ENCODE assay signal across 14 mouse cellular contexts in the genomic region with DNA sequence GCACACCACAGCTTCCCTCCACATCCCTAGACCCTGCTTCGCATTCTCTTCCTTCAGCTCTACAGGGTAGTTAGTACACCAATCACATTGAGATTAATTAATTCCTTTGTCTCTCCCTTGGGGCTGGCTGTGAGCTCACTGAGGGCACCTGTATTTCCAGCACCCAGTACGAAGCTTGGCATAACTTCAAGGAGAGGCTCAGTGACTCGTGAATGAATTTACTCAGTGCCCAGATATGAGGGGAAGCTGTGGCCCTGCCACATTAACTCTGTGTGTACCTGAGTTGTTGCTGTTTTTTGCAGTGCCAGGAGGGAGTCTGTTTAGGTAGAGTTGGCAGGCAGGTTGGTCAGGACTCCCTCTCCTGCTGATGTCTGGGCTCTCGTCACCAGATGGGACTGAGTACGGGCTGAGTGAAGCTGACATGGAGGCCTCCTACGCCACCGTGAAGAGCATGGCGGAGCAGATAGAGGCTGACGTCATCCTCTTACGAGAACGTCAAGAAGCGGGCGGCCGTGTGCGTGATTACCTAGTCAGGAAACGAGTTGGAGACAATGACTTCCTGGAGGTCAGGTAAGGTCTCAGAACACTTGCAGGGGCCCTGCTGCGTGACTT.
"Had no signal": no experiment of that assay in that cellular context is flagged by ENCODE, and none has a peak within 500 bp of the region (broad histone marks: within the 10 kb centered on the region; RNA-seq: fewer than 3 reads in every experiment).

No protein-coding gene starts in this region.

- ATAC-seq: liver, postnatal 0 days; midbrain, embryonic 15.5 days had no signal

- H3K4me1 ChIP-seq: limb, embryonic 12.5 days; liver, embryonic 13.5 days; lung, embryonic 15.5 days; midbrain, embryonic 15.5 days; neural tube, embryonic 12.5 days had no signal

- H3K9me3 ChIP-seq: limb, embryonic 12.5 days; liver, embryonic 13.5 days; lung, embryonic 15.5 days; megakaryocyte, embryonic 14.5 days; midbrain, embryonic 15.5 days; neural tube, embryonic 12.5 days had no signal

- H3K27me3 ChIP-seq: limb, embryonic 12.5 days; liver, embryonic 13.5 days; lung, embryonic 15.5 days; megakaryocyte, embryonic 14.5 days; midbrain, embryonic 15.5 days; neural tube, embryonic 12.5 days had no signal

- H3K9ac ChIP-seq: limb, embryonic 12.5 days; liver, embryonic 13.5 days; liver, postnatal 0 days; lung, embryonic 15.5 days; midbrain, embryonic 15.5 days; neural tube, embryonic 12.5 days had no signal

- H3K4me2 ChIP-seq: limb, embryonic 12.5 days; liver, embryonic 13.5 days; lung, embryonic 15.5 days; midbrain, embryonic 11.5 days; midbrain, embryonic 15.5 days; neural tube, embryonic 12.5 days had no signal

- DNase-seq: kidney, postnatal 10 days; liver; liver, embryonic 13.5 days; liver, postnatal 0 days; lung, postnatal 14 days; thymus, adult 18-20 months; thymus, postnatal 14 days had no signal

- H3K4me3 ChIP-seq: limb, embryonic 12.5 days; liver, embryonic 13.5 days; lung, embryonic 15.5 days; megakaryocyte, embryonic 14.5 days; midbrain, embryonic 15.5 days; neural tube, embryonic 12.5 days had no signal

- H3K27ac ChIP-seq: limb, embryonic 12.5 days; liver, embryonic 13.5 days; lung, embryonic 15.5 days; macrophage; midbrain, embryonic 15.5 days; neural tube, embryonic 12.5 days had no signal
